Mouse (Mus musculus) CD4-positive helper T cell, adult 2 months (primary cell): ENCODE data around the gene Cercam.
A peak's percentile ranks its signal among the peaks of the same experiment; 100 is the strongest.

Experiments
- DNase-seq: peaks from one replicate; pipeline ENCODE4 v3.0.0-alpha.2; 2012; ENCODE audit warnings: low read depth, missing footprints, low spot score

Gene Cercam

DNA sequence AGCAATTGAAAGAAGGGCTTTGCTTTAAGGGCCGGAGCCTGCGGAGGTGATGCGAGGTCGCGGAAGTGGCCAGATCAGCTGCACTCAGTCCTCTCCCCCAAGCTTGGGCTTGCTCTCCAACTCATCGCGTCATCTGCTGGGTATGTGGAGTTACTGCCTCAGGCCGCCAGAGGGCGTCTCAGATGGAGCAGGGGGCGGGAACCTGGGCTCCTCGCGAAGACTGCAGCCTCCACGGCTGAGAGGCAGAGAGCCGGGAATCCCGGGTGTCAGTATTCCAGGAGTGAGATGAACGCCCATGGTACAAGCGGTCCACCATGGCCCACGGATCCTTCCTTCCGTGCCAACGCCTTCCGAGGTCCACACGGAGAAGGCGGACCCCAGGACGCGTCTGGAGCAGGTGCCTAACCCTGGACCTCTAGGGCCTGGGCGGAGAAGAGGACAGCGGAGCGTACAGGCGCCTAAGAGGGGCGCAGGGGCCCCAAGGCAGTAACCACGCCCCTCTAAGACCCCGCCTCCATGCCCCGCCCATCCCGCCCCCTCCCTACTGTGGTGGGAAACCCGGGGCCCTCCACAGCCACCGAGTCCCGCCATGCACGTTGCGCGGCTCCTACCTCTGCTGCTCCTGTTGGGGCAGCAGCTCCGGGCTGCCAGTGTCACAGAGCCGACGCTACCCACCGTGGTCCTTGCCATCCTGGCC, at the start of gene Cercam:
Gene Cercam, plus strand, starts transcription at position 216 of the 697 bp plus-strand sequence.
- peak; percentile 83 for DNase-seq

DNA sequence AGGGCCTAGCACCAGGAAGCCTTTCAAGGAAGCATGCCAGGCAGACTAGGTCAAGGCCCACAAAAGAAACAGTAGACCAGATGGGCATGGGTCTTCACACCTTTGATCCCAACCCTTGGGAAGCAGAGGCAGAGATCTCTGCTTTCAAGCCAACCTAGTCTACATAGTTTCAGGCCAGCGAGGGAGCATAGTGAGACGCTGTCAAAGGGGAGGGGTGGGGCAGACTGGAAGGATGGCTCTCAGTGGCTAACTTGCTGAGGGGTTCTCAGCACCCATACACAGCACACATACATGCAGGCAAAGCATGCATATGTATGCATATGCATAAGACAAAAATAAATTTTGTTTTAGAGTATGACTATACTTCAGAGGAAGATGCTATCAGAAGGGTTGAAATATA, 49.6 kb upstream of the Cercam start:
- DNase-seq: no peak

DNA sequence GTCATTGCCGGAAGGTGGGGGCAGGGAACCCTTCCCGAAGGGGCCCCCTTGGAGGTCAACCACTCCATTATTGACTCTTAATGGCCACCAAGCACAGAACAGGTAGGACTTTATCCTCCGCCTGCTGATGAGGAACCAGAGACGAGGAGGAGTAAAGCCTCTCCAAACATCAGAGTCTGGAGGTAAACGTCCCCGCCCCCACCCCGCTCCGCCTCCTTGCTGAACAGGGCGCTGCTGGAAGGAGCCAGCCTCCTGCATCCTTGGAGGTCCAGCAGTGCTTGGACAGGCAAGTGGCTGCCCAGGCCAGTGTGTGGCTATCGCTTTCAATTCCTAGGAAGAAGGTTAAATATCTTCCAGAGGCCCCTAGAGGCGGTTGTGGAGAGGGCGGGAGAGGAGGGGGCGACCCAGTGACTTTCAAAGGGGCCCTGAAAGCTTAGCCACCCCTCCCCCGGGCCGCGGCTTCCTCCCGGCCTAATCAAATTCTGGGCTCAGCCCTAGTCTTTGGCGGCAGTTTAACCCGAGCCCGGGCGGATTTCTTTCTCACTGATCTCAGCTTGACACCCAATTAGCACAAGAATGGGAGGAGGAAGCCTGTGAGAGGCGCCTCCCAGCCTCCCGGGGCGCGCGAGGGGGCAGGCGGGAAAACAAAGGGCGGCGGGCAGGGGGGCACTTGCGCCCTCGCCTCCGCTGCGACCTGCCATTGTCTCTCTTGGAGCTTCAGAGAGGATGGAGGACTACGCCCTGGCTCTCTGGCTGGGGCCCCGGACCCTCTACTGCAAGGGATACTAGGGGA, 48.7 kb upstream of the Cercam start, which contains the start of gene Urm1:
Gene Urm1, plus strand, starts transcription at position 51 of the 793 bp plus-strand sequence.
- DNase-seq: peak; percentile 39

DNA sequence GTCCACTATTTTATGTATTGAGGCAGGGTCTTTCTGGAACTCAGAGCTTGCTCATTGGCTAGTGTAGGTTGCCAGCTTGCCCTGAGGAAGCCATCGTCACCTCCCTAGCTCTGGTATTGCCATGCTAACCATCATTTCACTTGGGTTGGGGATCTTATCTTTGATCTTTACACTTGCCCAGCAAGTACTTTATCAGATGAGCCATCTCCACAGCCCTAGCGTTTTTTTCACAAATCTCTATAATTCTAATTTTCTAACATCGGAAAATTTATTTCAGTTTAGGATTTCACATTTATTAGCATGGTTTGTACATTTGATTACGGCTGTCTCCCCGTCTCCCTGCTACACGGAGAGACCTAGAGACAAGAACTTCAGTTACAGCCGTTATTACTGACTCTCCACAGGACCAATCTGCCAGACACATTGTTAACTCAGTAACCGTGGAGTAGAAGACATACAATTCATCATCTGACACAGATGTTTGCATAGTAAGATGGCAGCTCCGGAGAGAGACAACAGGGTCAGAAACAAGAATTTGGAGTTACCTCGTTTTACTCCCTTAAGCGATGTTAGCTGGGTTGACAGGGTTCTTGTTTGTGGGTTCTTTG, 42.5 kb upstream of the Cercam start:
- peak; percentile 38 for DNase-seq

DNA sequence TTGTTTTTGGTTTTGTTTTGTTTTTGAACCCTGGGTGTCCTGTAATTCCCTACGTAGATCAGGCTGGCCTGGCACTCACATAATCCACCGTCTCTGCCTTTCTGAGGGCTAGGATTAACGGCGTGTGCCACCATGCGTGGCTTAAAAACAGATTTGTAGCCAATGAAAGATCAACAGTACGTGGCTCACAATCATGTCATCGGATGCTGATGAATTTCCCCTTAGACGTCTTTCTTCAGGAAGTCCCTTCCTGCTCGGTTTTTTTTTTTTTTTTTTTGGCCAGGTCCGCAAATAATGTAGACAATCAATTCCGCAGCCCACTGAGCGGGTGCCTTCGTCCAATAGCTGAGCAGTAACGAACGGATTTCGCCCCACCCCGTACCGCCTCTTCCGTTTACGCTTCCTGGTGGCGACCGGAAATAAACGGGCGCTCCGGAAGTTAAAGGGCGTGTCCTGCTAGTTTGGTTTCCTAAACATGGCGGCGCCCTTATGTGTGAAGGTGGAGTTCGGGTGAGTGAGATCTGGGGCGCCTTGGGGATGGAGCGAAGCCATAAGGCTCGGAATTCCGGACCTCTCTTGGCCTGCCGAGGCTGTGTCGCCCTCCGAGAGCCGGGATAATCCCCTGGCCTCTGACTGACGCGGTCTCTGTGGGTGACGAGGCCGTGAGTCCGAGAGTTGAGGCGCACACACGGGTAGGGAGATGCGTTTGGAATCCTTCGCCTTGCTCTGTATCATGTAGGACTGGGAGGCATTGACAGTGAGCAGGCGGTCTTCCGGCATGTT, 41.8 kb upstream of the Cercam start:
- peak; percentile 97 for DNase-seq

DNA sequence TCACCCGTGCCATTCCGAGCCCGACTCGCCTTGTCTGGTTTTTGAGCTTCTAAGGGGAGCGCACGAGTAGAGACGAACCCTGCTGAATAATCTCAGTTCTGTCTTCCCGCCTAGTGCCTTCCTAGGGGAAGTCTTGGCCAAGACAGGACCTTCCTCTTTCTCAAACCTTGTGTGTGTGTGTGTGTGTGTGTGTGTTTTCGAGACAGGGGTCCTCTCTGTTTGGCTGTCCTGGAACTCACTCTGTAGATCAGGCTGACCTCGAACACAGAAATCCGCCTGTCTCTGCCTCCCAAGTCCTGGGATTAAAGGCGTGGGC, 41.3 kb upstream of the Cercam start:
- no peak for DNase-seq

DNA sequence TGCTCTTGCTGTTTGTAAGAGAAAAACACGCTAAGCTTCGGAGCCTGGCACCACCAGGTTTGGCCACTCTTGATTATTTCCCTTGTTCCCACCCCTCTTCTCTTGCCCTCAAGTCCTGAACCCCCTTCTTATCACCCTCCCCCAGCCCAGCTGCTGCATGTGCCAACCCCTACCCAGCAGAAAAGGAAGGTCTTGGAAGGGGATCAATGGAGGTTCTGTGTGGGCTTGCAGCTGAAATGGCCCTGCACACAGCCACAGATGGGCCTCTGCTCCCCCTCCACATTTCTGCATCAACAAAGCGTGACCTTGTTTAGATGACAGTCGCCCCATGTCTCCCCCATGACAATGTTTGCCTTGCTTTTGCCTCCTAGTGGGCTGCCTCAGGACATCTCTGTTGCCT, 37.9 kb upstream of the Cercam start:
- DNase-seq: no peak

DNA sequence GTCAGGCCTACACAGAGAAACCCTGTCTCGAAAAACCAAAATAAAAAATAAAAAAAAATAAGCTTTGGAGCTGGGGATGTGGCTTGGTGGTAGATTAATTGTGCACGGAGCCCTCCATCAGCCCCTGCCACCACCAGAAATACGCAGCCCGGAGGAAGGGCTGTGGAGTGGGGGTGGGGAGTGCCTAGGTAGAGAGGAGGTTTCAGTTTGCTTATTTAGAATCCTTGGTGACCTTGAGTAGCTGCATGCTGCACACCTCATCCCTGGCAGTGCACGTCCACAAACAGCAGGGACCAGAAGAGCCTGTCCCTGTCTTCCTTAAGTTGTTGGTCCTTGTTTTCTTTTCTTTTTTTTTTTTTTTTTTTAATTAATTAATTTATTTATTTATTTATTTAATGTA, 35.2 kb upstream of the Cercam start:
- DNase-seq: no peak

DNA sequence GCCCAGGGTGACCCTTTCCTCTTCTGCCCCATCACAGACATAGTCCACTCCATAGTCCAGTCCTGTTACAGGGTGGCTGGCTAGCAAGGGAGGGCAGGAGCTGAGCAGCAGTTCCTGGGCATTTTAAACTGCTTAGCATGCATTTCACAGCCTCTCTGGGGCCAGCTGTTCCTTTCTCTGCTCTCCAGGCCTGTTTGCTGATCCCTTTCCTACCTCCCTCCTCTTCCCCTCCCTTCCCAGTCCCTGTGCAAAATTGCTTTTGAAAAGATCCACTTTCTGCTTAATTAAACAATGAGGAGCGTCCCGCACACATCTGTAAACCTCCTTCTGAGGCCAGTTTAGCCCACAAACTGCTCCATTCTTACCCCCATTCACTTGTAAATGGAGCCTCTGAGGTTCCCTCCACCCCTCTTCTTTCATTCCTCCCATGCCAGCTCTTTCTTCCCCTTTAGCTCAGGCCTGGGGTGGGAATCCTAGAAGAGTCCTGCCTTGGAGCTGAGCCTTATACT, 33.5 kb upstream of the Cercam start:
- no peak for DNase-seq

DNA sequence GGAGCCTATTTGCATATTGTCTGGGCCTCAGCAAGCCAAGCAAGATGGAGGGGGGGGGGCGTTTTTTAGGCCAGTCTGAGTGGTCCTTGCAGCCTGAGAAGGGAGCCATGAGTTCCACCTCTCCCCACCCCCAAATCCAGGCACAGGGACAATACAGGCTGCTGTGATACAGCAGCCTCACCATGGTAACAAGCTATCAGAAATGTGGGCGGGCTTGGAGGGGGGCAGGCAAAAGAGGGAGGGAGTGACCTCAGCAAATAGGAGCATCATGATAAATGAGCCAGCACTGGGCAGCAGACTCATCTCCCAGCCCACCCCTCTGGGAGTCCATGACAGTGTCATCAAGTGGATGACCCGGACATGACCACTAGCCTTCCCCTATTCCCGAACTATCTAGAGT, 29.5 kb upstream of the Cercam start:
- no peak for DNase-seq

DNA sequence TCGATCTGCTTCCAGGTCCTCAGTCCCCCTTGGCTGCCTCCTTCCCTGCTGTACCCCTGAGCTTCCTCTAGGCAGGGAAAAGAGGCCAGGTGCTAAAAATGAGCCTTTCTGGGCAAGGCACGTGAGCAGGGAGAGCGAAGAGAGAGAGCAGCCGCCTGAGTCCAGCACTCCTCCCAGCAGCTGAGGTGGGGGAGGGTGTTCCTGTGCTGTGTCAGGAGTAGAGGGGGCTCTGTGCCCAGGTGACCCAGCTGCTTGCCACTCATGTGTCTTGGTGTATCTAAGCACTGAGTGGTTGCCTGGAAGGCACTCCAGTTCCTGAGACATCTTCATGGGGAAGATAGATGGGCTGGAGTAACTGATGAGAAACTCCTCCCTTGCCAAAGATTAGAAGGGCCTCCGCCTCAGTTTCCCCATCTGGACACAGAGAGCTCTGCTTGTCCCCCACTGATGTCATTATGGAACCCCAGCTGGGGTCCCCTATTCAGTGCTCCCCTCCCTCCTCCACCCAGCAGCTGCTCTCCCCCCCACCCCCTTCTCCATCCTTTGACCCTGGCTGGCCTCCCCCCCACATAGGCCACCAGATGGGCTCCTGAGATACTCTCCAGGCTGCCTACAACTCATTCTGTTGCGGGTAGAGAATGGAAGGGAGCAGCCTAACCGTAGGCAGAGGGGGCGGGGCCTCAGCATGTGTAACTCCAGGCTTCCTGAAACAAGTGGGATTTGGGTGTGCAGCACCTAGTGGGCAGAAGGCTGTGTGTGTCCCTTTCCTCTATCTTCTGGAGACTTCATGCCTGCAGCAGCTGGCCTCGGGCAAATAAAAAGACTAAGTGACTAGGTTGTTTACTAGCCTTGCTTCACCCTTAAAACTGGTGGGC, 25.5 kb upstream of the Cercam start:
- no peak for DNase-seq

DNA sequence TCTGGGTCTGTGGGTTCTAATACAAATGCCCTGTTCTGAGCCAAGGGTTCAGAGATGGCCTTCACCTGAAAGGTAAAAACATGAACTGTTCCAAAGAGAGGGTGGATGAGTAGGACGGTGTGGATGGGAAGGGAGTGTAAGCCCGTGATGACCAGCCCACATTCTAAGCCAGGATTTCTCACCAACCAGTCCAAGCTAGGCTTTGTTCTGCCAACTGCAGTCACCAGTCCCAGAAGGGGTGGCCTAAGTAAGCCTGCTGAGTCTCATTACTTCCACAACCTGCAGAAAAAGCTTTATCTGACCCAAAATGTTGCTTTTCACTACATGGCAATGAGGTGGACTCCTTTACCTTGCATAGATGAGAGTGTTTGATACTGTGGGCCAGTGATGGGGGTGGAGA, 24.8 kb upstream of the Cercam start:
- no peak for DNase-seq

DNA sequence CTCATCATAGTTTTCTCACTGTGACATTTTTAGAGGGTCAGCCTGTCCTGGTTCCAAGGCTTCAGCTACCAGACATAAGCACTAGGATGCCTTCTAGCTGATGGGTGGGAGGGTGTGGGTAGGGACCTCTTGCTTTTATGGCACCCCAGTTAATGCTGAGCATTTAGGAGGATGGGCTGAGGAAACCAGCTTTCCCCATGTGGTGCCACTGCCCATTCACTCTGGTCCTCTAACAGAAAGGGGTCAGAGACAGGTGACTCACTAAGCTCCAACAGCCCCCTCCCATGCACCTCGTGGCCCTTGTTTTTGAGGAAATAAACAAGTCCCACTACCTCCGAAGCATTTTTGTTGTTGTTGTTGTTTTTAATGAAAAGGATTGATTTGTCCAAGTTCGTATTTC, 24.3 kb upstream of the Cercam start:
- no peak for DNase-seq

DNA sequence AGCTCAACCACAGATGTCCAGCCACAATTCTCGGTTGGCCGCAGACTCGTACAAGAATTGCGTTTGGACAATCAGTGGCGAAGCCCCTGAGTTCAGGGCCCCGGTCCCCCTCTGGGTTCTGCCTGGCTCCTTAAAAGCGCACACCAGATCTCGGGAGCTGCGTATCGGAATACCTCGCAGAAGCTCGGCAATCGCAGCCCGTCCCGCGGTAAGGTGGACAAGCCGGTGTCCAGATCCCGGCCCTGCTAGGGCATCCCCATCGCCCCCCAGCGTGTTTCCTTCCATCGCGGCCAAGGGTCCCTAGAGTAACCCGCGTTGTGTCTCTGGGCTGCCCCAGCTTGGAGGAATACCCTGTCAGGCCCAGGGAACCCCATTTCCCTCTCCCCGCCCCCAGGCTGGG, 23.3 kb upstream of the Cercam start:
- DNase-seq: no peak

DNA sequence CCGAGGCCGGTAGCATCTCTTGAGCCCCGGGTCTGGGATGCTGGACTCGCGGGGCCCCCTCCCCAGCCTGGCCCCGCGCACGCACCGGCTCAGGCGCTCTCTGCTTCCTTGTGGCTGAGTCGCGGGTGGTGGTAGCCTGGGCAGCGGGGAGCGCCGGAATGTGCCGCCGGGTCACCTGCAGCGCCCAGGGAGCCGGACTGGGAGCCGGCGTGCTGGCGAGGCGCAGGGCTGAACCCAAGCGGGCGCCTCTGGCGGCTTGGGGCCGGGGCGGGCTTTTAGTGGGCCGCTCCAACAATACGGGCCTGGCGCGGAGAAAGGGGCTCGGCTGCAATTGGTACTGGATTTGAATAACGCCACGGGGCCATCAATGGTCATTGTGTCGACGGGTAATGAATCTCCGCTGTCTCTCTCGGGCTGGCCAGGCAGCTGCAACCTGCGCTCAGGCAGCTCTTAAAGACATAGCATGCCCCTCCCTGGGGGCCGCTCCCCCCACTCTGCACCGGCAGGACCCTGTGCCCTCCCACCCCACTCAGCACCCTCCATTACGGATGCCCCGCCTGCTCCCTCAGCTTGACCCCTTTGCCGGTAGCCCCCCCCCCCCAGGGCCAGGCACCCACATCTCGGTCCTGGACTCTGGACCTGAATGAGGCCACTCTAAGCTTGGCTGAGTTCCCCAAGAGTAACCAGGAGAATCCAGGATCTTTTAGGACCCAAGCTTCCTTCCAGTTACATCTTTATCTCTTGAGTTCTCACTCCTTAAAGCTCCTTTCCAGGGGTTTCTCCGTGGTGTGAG, 22.7 kb upstream of the Cercam start:
- DNase-seq: no peak

DNA sequence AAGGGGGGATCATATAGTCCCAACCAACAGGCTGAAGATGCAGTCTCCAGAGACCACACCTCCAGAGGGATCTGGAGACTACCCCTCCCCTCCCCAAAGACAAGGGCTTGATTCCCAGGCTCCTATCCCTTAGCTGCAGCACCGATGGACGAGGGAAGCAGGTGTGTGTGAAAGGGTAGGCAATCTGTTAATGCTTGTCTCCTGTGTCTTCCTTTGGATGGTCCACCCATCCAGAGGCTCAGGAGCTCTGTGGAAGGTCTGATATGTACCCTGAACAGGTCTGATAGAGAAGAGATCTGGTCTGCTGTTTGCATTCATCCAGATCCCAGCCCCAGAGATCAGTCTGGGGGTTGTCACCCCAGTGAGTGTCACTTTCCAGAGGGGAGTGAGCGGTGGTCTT, 22.1 kb upstream of the Cercam start:
- DNase-seq: no peak

DNA sequence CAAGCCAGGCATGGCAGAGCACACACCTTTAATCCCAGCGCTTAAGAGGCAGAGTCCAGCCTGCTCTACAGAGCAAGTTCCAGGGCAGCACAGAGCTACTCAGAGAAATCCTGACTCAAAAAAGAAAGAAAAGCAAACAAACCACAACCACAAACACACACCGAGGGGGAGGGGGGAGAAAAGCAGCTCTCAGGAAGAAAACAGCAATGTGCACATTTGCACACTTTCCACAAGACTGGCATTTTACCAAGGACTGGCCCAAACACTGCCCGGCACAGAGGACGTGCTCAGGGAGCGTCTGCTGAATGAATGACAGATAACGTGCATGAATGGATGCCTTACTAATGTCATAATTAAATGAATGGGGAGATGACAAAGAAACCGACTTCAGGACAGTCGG, 19.9 kb upstream of the Cercam start:
- DNase-seq: peak; percentile 23

DNA sequence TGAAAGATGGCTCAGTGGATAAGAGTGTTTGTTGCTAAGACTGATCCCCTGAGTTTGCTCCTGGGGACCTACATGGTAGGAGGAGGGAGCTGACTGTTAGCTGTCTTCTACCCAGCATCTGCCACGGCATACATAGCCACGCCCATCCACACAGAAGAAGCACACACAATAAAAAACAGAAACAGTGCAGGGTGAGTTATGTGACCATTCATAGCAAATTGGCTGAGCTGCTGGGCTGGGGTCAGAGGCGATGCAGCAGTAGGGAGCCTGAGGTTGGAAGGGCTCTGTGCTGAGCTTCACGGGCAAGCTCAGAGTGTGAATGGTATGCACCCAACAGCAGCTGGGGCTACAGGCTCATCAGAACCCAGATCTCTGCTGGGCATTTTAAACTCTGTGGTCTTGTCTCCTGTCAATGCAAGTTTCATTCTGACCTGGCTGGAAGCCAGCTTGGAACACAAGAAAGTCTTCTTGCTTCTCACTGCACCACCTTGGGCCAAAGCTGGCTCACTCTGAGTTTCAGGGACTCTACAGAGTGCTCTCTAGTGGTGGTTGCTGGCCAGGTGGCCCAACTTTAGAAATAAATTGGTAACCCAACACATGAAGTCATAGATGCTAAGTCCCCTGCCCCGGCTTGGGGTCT, 19.0 kb upstream of the Cercam start:
- DNase-seq: peak; percentile 56

DNA sequence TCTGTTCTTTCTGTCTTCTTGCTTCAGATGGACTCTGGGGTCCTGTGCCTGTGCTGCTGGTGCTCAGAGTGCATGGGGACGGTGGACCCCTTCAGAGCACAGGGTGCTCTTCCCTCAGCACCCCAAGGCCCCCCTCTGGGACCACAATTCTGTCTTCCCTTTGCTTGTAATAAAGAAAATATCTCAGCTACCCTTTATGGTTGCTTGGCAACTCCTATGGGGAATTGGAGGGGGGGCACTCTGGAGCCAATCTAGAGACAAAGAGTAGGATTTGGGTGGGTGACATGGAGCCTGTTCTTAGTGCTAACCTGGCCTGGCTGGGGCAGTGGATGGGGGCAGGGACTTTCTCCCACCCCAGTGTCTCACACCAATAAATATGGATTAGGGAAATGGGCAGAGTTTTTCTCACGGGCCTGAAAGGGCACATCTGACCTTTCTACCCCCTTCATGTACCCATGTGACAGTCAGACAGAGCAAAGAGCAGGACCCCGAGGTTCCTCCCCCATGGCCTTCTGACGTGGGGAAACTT, 15.9 kb upstream of the Cercam start:
- no peak for DNase-seq
